Mouse (Mus musculus) lung, postnatal 0 days (tissue): ENCODE measurements at regions not wholly inside any gene's neighbourhood (a gene's known extent, or its start where the extent isn't known, plus 50 kb on each side); places are given as distances from the start of the nearest gene placed in this dataset.

Source experiments
- ATAC-seq: fragments of 200-750 bp; cut with Nextera tagmentation; 2 replicates; pipeline ENCODE4 v1.8.0; 2017; ENCODE audit warnings: moderate library complexity
- DNase-seq: peaks from one replicate; pipeline ENCODE4 v3.0.0-alpha.2; 2016; ENCODE audit warnings: low spot score
- H3K27ac ChIP-seq: fragments of 300-500 bp; sonication (generic); 2 replicates; pipeline ENCODE4 v1.5.1; 2014; ENCODE audit warnings: antibody characterized with exemption, mild to moderate bottlenecking, low read length, mixed read lengths
- H3K27me3 ChIP-seq: fragments of 300-500 bp; sonication (generic); replicated peaks from 2 replicates; pipeline ENCODE4 v1.6.1; 2014; ENCODE audit warnings: low read length, mixed read lengths; ENCODE audit not compliant: insufficient read depth
- H3K36me3 ChIP-seq: fragments of 300-500 bp; sonication (generic); 2 replicates; pipeline ENCODE4 v1.6.1; 2014; ENCODE audit warnings: low read length, mixed read lengths; ENCODE audit not compliant: insufficient read depth
- H3K4me1 ChIP-seq: fragments of 300-500 bp; sonication (generic); 2 replicates; pipeline ENCODE4 v1.6.1; 2014; ENCODE audit warnings: antibody characterized with exemption, low read depth, low read length, mixed read lengths; ENCODE audit not compliant: insufficient read depth
- H3K4me2 ChIP-seq: fragments of 300-500 bp; sonication (generic); replicated peaks from 2 replicates; pipeline ENCODE4 v1.6.1; 2014; ENCODE audit warnings: low read depth, mild to moderate bottlenecking, low read length, moderate library complexity, mixed read lengths
- H3K4me3 ChIP-seq: fragments of 300-500 bp; sonication (generic); 2 replicates; pipeline ENCODE4 v1.5.1; 2014; ENCODE audit warnings: low read depth, low read length
- H3K9ac ChIP-seq: fragments of 300-500 bp; sonication (generic); replicated peaks from 2 replicates; pipeline ENCODE4 v1.6.1; 2014; ENCODE audit warnings: low read depth, mild to moderate bottlenecking
- H3K9me3 ChIP-seq: fragments of 300-500 bp; sonication (generic); 2 replicates; pipeline ENCODE4 v1.6.1; 2016; ENCODE audit warnings: low read length, mixed read lengths
- CTCF ChIP-seq: IDR thresholded peaks from 2 replicates; pipeline ENCODE4 v1.5.1; 2016; ENCODE audit warnings: antibody characterized with exemption, mild to moderate bottlenecking
- EP300 ChIP-seq: IDR thresholded peaks from 2 replicates; pipeline ENCODE4 v1.6.1; 2016; ENCODE audit warnings: antibody characterized with exemption, mild to moderate bottlenecking, control low read depth
- WGBS: fragments of 180-500 bp; shearing (Covaris S2); extraction: QIAGEN DNeasy Blood & Tissue Kit; methylation state at CpG from one replicate; pipeline ENCODE4 v1.1.7; 2014; 5-methylcytosine and 5-hydroxymethylcytosine counted together

DNA sequence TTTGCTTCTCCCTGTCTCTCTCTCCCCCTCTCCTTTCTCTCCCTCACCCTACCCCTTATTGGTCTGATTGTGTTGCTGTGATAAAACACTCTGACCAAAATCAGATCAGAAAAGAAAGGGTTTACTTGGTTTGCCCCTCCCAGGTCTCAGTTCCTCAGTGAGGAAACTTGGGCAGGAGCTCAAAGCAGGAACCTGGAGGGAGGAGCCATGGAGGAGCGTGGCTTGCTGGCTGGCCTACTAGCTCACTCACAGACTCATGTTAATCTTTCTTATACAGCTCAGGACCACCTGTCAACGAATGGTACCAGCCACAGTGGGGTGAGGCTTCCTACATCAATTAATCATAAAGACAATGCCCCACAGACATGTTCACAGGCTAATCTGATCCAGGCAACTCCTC, 339.4 kb downstream of the Fam49a start:
- 15% methylated on average over 2 of the region's 2 CpGs for WGBS
- no peaks in the 10 kb centered on the region for H3K4me1 ChIP-seq
- no peak for TF ChIP-seq CTCF
- TF ChIP-seq EP300 = no peak

GRCm38 (mm10) chr12:12595399-12595798, 333.5 kb downstream of the Fam49a start:
- Histone ChIP-seq H3K4me1 (no peaks in the 10 kb centered on the region), H3K9ac (no peak overlapping the region), H3K9me3 (no peaks in the 10 kb centered on the region), H3K36me3 (no peaks in the 10 kb centered on the region), H3K4me3 (no peak overlapping the region), H3K27ac (no peak overlapping the region), H3K27me3 (no peaks in the 10 kb centered on the region), H3K4me2 (no peak overlapping the region)
- no peak for ATAC-seq
- 84% methylated on average over 3 of the region's 3 CpGs for WGBS
- no peak for TF ChIP-seq EP300
- peak; percentile 44 for TF ChIP-seq CTCF
- no peak for DNase-seq

More for the DNA sequence above, 339.4 kb downstream of the Fam49a start:
- Histone ChIP-seq H3K36me3 (no peaks in the 10 kb centered on the region), H3K27ac (no peak overlapping the region), H3K9ac (no peak overlapping the region), H3K4me2 (no peak overlapping the region), H3K9me3 (no peaks in the 10 kb centered on the region), H3K27me3 (no peaks in the 10 kb centered on the region), H3K4me3 (no peak overlapping the region)
- no peak for DNase-seq
- no peak for ATAC-seq

- H3K4me1 ChIP-seq = no peaks in the 10 kb centered on the region
- no peak overlapping the region for H3K4me3 ChIP-seq
- H3K27me3 ChIP-seq = no peaks in the 10 kb centered on the region
- no peak for ATAC-seq
- no peak overlapping the region for H3K9ac ChIP-seq
- no peak for TF ChIP-seq EP300
- TF ChIP-seq CTCF = no peak
- no peak overlapping the region for H3K27ac ChIP-seq
- no peaks in the 10 kb centered on the region for H3K36me3 ChIP-seq
- DNase-seq = no peak
- no peaks in the 10 kb centered on the region for H3K9me3 ChIP-seq
- H3K4me2 ChIP-seq = no peak overlapping the region
- WGBS = 79% methylated on average over 3 of the region's 3 CpGs
Observed at GRCm38 (mm10) chr12:12594567-12594966, 332.6 kb downstream of the Fam49a start.

DNA sequence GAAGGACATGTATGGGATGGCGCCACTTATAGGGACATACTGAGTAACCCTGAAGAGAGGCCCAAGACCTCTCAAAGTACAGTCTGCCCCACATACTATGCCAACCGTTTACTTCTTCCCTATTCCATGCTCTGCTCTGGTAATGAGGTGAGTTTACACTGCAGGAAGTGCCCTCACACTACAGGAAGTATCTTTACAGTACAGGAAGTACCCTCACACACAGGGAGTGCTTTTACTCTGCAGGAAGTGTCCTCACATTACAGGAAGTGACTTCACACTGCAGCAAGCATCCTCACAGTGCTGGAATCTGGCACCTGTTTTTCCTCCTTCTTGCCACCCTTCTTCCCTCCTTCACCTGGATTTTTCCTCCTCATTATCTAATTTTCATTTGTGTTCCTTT, 331.4 kb downstream of the Fam49a start:
- Histone ChIP-seq H3K27ac (no peak overlapping the region), H3K4me3 (no peak overlapping the region), H3K9ac (no peak overlapping the region), H3K36me3 (no peaks in the 10 kb centered on the region), H3K27me3 (no peaks in the 10 kb centered on the region), H3K4me1 (no peaks in the 10 kb centered on the region), H3K4me2 (no peak overlapping the region), H3K9me3 (no peaks in the 10 kb centered on the region)
- ATAC-seq (no peak), DNase-seq (no peak)
- WGBS = 81% methylated on average over 2 of the region's 2 CpGs
- no peak for TF ChIP-seq EP300
- TF ChIP-seq CTCF = no peak

DNA sequence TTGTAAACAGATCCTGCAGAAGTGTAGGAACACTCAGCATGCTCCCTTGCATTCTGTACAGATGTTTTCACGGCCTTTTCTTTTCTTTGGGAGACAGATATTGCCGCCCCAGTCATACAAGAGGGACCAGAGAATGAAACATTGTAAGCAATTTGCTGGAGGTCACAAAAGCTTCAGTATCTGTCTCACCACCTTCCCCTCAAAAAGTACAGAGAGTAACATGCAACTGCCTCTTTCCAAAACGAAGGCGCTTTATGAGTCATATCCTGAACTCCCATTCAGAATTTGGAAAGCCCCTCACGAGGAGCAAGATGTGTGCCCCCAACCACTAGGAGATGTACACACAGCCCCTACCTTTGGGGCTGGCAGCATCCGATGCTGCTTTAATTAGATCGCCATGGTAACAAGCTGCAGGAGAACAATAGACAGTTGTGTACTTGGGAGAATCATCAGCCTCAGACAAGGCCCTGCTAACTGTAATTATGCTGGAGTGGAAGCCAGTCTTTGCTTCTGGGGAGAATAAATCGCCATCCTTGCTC, 328.9 kb downstream of the Fam49a start:
- Histone ChIP-seq H3K27ac (no peak overlapping the region), H3K36me3 (no peaks in the 10 kb centered on the region), H3K4me2 (no peak overlapping the region), H3K27me3 (no peaks in the 10 kb centered on the region), H3K4me1 (no peaks in the 10 kb centered on the region), H3K9ac (no peak overlapping the region), H3K9me3 (no peaks in the 10 kb centered on the region), H3K4me3 (no peak overlapping the region)
- no peak for DNase-seq
- no peak for ATAC-seq
- no peak for TF ChIP-seq CTCF
- TF ChIP-seq EP300 = no peak
- WGBS = 74% methylated on average over 8 of the region's 8 CpGs

- no peaks in the 10 kb centered on the region for H3K36me3 ChIP-seq
- H3K27me3 ChIP-seq = no peaks in the 10 kb centered on the region
- TF ChIP-seq EP300 (no peak), CTCF (no peak)
- no peak overlapping the region for H3K27ac ChIP-seq
- H3K4me2 ChIP-seq = no peak overlapping the region
- H3K4me3 ChIP-seq = no peak overlapping the region
- no peak for DNase-seq
- no peaks in the 10 kb centered on the region for H3K9me3 ChIP-seq
- 72% methylated on average over 5 of the region's 5 CpGs for WGBS
- ATAC-seq = no peak
- no peaks in the 10 kb centered on the region for H3K4me1 ChIP-seq
- no peak overlapping the region for H3K9ac ChIP-seq
Observed at GRCm38 (mm10) chr12:12588771-12589370, 326.9 kb downstream of the Fam49a start.
